Mouse (Mus musculus): ENCODE results near the gene Dnah2. TPM values are rescaled to one million over a fixed set of nuclear protein-coding genes. Genes with fewer than 3 reads are reported as not detected.

The Dnah2 gene
- total RNA-seq, 2 experiments from 2014 or later = 1.4 to 2.1 TPM

- intact Hi-C loops (cut with DNase I) = loop anchor here (10.0 kb wide), 1 partner anchor 319 kb away; the partner anchor contains the start of gene Per1
- DNase-seq (ENCODE audit: low spot score in 2 of 2) = no peak
Measured at GRCm38 (mm10) chr11:69413221-69414181, 135.4 kb downstream of the Dnah2 start, which contains the start of gene Kdm6b. Kdm6b (minus strand) TSS chr11:69413675.

GRCm38 (mm10) chr11:69412548-69412947 is 136.4 kb downstream of the Dnah2 start:
- intact Hi-C loops (cut with DNase I) = loop anchor here (10.0 kb wide), 1 partner anchor 318 kb away; the partner anchor contains the start of gene Per1

GRCm38 (mm10) chr11:69411538-69412203 is 137.2 kb downstream of the Dnah2 start:
- intact Hi-C loops (cut with DNase I) = loop anchor here (10.0 kb wide), 1 partner anchor 317 kb away; the partner anchor contains the start of gene Per1
- DNase-seq (ENCODE audit: low spot score in 2 of 2) = peak; percentile 61 to 70

More at GRCm38 (mm10) chr11:69412548-69412947, 136.4 kb downstream of the Dnah2 start:
- no peak for DNase-seq (ENCODE audit: low spot score in 2 of 2)

GRCm38 (mm10) chr11:69411073-69411535 is 137.8 kb downstream of the Dnah2 start:
- intact Hi-C loops (cut with DNase I) = loop anchor here (10.0 kb wide), 1 partner anchor 316 kb away; the partner anchor contains the start of gene Per1

GRCm38 (mm10) chr11:69410310-69411072 is 138.4 kb downstream of the Dnah2 start:
- peak in 1 of 2 experiments; percentile 65 for DNase-seq (ENCODE audit: low spot score in 2 of 2)
- intact Hi-C loops (cut with DNase I) = loop anchor here (1.0 to 10.0 kb wide), 2 partner anchors 8 to 316 kb away; partner anchors contain the start of gene Per1

More at GRCm38 (mm10) chr11:69411073-69411535, 137.8 kb downstream of the Dnah2 start:
- peak; percentile 89 to 90 for DNase-seq (ENCODE audit: low spot score in 2 of 2)

- intact Hi-C loops (cut with DNase I) = loop anchor here (1.0 to 10.0 kb wide), 2 partner anchors 8 to 315 kb away; partner anchors contain the start of gene Per1
- DNase-seq (ENCODE audit: low spot score in 2 of 2) = no peak
Measured at GRCm38 (mm10) chr11:69410045-69410309, 138.9 kb downstream of the Dnah2 start.

GRCm38 (mm10) chr11:69409378-69410044 is 139.4 kb downstream of the Dnah2 start:
- intact Hi-C loops (cut with DNase I) = loop anchor here (1.0 to 10.0 kb wide), 2 partner anchors 9 to 315 kb away; partner anchors contain the start of gene Per1
- DNase-seq (ENCODE audit: low spot score in 2 of 2) = peak; percentile 85 to 88

GRCm38 (mm10) chr11:69408541-69409377 is 140.2 kb downstream of the Dnah2 start:
- DNase-seq (ENCODE audit: low spot score in 2 of 2) = peak; percentile 82 to 86
- intact Hi-C loops (cut with DNase I) = no loop called here

GRCm38 (mm10) chr11:69407724-69408004 is 141.2 kb downstream of the Dnah2 start:
- DNase-seq (ENCODE audit: low spot score in 2 of 2) = no peak
- intact Hi-C loops (cut with DNase I) = no loop called here

- intact Hi-C loops (cut with DNase I) = no loop called here
- no peak for DNase-seq (ENCODE audit: low spot score in 2 of 2)
Measured at GRCm38 (mm10) chr11:69406867-69407723, 141.8 kb downstream of the Dnah2 start.

GRCm38 (mm10) chr11:69406282-69406681 is 142.6 kb downstream of the Dnah2 start:
- intact Hi-C loops (cut with DNase I) = no loop called here
- no peak for DNase-seq (ENCODE audit: low spot score in 2 of 2)

GRCm38 (mm10) chr11:69405397-69406200 is 143.3 kb downstream of the Dnah2 start:
- DNase-seq (ENCODE audit: low spot score in 2 of 2) = no peak
- intact Hi-C loops (cut with DNase I) = no loop called here

GRCm38 (mm10) chr11:69404595-69405396 is 144.1 kb downstream of the Dnah2 start:
- no peak for DNase-seq (ENCODE audit: low spot score in 2 of 2)
- intact Hi-C loops (cut with DNase I) = no loop called here

- intact Hi-C loops (cut with DNase I) = no loop called here
Measured at GRCm38 (mm10) chr11:69403691-69404594, 145.0 kb downstream of the Dnah2 start.

More at GRCm38 (mm10) chr11:69403691-69404594, 145.0 kb downstream of the Dnah2 start:
- no peak for DNase-seq (ENCODE audit: low spot score in 2 of 2)

Measured in left cerebral cortex, postnatal 36 days (tissue).